ENCODE assay signal across 33 mouse cellular contexts in genomic region chr15:82192617-82193016, GRCm38 (mm10). TPM values are rescaled to one million over a fixed set of nuclear protein-coding genes. Genes with fewer than 3 reads are reported as not detected.
DNase-seq lines count a peak whose midpoint lies in the region; TF ChIP-seq lines count a peak whose summit lies in the region.
"Had no signal": no experiment of that assay in that cellular context is flagged by ENCODE, and none has a peak within 500 bp of the region (broad histone marks: within the 10 kb centered on the region; RNA-seq: fewer than 3 reads in every experiment).

No protein-coding gene starts in this region.

- H3K36me3 ChIP-seq in CH12.LX (replicated peaks in 1 of 2; ENCODE audit: control insufficient read depth in 1 of 2, insufficient read depth in 1 of 2, low read length in 1 of 2) (peaks cover 84 to 100% of the 10 kb centered on the region in 2 experiments), ES-E14 (ENCODE audit: control insufficient read depth, insufficient read depth, low read length, poor library complexity, severe bottlenecking) (peaks cover 62% of the 10 kb centered on the region)

- no peak for TF ChIP-seq RAD21 in CH12.LX (IDR thresholded peaks at IDR 0.05; ENCODE audit: low read depth, low read length)

- in situ Hi-C loops in CH12.LX (cut with MboI; ENCODE audit: low pct_ligation_motif_present, low pct_unique_long_range_greater_than_20kb, low sequenced_read_pairs) = no loop called here
- in situ Hi-C loops in ES-E14 (cut with MboI; ENCODE audit: low sequenced_read_pairs in 2 of 2, unreplicated experiment in 2 of 2) = no loop called here

- no peak overlapping the region for H3K4me2 ChIP-seq in CH12.LX (ENCODE audit: insufficient read depth, low read depth, poor library complexity, severe bottlenecking)
- H3K4me2 ChIP-seq: embryonic facial prominence, embryonic 15.5 days; heart, embryonic 12.5 days; hindbrain, embryonic 13.5 days; limb, embryonic 12.5 days; lung, embryonic 14.5 days; neural tube, embryonic 12.5 days had no signal

- H3K27ac ChIP-seq in layer of hippocampus, adult 2 months = peak overlapping the region; percentile 56
- H3K27ac ChIP-seq in CH12.LX (ENCODE audit: insufficient read depth, low read depth) (peak overlapping the region; percentile 9; the same call in 1 of the 2 replicates), ES-E14 (ENCODE audit: insufficient read depth, low read depth, low read length, poor library complexity, severe bottlenecking) (peak overlapping the region; percentile 32; the same call in 1 of the 2 replicates)
- H3K27ac ChIP-seq: embryonic facial prominence, embryonic 15.5 days; gastrocnemius, adult 2 months; heart, adult 2 months; hindbrain, embryonic 13.5 days; limb, embryonic 12.5 days; neural tube, embryonic 12.5 days had no signal

- no peaks in the 10 kb centered on the region for H3K4me1 ChIP-seq in CH12.LX (ENCODE audit: control insufficient read depth in 1 of 2, insufficient read depth in 2 of 2)
- H3K4me1 ChIP-seq in ES-E14 (ENCODE audit: control insufficient read depth in 2 of 2, insufficient read depth in 2 of 2, low read length in 2 of 2, poor library complexity in 1 of 2) = peaks cover 2 to 10% of the 10 kb centered on the region in 2 experiments
- H3K4me1 ChIP-seq: embryonic facial prominence, embryonic 15.5 days; hindbrain, embryonic 13.5 days; limb, embryonic 12.5 days; neural tube, embryonic 12.5 days had no signal

- H3K27me3 ChIP-seq in CH12.LX (replicated peaks) = no peaks in the 10 kb centered on the region
- H3K27me3 ChIP-seq: embryonic facial prominence, embryonic 15.5 days; hindbrain, embryonic 13.5 days; limb, embryonic 12.5 days; neural tube, embryonic 12.5 days; Patski had no signal

- H3K9me3 ChIP-seq in CH12.LX (replicated peaks; ENCODE audit: low read length) (peaks cover 2% of the 10 kb centered on the region), ES-E14 (ENCODE audit: control insufficient read depth, insufficient read depth, low read depth, low read length) (no peaks in the 10 kb centered on the region)
- H3K9me3 ChIP-seq: embryonic facial prominence, embryonic 15.5 days; G1E; heart, embryonic 12.5 days; hindbrain, embryonic 13.5 days; limb, embryonic 12.5 days; neural tube, embryonic 12.5 days had no signal

- dilution Hi-C loops in CH12.LX (cut with MboI; ENCODE audit: extremely low pct_ligation_motif_present, extremely low pct_unique_long_range_greater_than_20kb, low sequenced_read_pairs) = no loop called here

- peaks cover 8% of the 10 kb centered on the region for H3K79me2 ChIP-seq in CH12.LX (replicated peaks; ENCODE audit: control insufficient read depth, extremely low read depth, insufficient read depth, poor library complexity, severe bottlenecking)

- no peak overlapping the region for H3K9ac ChIP-seq in CH12.LX (ENCODE audit: insufficient read depth, low read depth)
- H3K9ac ChIP-seq in ES-E14 (ENCODE audit: insufficient read depth, low read depth, low read length, poor library complexity, severe bottlenecking) = peak overlapping the region; percentile 14; the same call in 1 of the 2 replicates
- H3K9ac ChIP-seq: embryonic facial prominence, embryonic 15.5 days; heart, embryonic 12.5 days; hindbrain, embryonic 13.5 days; limb, embryonic 12.5 days; lung, embryonic 14.5 days; neural tube, embryonic 12.5 days had no signal

- TF ChIP-seq POLR2A in CH12.LX (IDR thresholded peaks at IDR 0.05; ENCODE audit: low read depth, low read length) = no peak

- intact Hi-C loops in left cerebral cortex, postnatal 36 days (cut with DNase I) = no loop called here

- no peak overlapping the region for H3K4me3 ChIP-seq in layer of hippocampus, adult 2 months
- H3K4me3 ChIP-seq in CH12.LX (replicated peaks in 1 of 3; ENCODE audit: low read depth in 2 of 3, low read length in 2 of 3, poor library complexity in 1 of 3) (no peak overlapping the region), ES-E14 (ENCODE audit: insufficient read depth in 1 of 2, low read depth in 1 of 2, low read length in 2 of 2, poor library complexity in 1 of 2, severe bottlenecking in 1 of 2) (no peak overlapping the region)
- H3K4me3 ChIP-seq: embryonic facial prominence, embryonic 15.5 days; gastrocnemius, adult 2 months; heart, adult 2 months; heart, embryonic 12.5 days; hindbrain, embryonic 13.5 days; limb, embryonic 12.5 days; neural tube, embryonic 12.5 days had no signal

- TF ChIP-seq EP300 in CH12.LX (IDR thresholded peaks at IDR 0.05; ENCODE audit: low read length) = no peak

- no peak for DNase-seq in layer of hippocampus, adult 2 months (ENCODE audit: low spot score in 2 of 2)
- DNase-seq in layer of hippocampus, adult 8-10 months (ENCODE audit: low spot score in 2 of 2) = no peak
- DNase-seq in CH12.LX (ENCODE audit: extremely low read depth) (no peak), ES-E14 (ENCODE audit: low read depth, low spot score) (no peak)
- peak; percentile 80 for DNase-seq in retina, embryonic 14.5 days (ENCODE audit: low spot score)
- DNase-seq in gastrocnemius, postnatal 10 days = no peak
- DNase-seq in left cerebral cortex, postnatal 36 days (ENCODE audit: low spot score in 2 of 2) = no peak
- DNase-seq: adrenal gland, postnatal 10 days; cerebellum, adult 11 months; cerebellum, adult 9-10 months; embryo, embryonic 11 days; gastrocnemius, adult 2 months; heart, adult 2 months; heart, postnatal 4 days; kidney, adult 18-20 months; kidney, postnatal 36 days; lung, embryonic 14.5 days; lung, postnatal 14 days; thymus, postnatal 4 days had no signal

- TF ChIP-seq CTCF in layer of hippocampus, adult 2 months (conservative IDR thresholded peaks at IDR 0.05) = no peak
- TF ChIP-seq CTCF in CH12.LX (conservative IDR thresholded peaks at IDR 0.05 in 1 of 2, IDR thresholded peaks at IDR 0.05 in 1 of 2; ENCODE audit: low read depth in 2 of 2, low read length in 2 of 2) = no peak

TF ChIP-seq in CH12.LX, 34 proteins besides CTCF, POLR2A, EP300 and RAD21:
- no peak for TF ChIP-seq MYC (IDR thresholded peaks at IDR 0.05; ENCODE audit: low read depth, low read length)
TF ChIP-seq in CH12.LX: peak in this region for 0.

TF ChIP-seq in ES-E14, 5 proteins besides CTCF, POLR2A, EP300 and RAD21:
- no peak for TF ChIP-seq ZNF384 (IDR thresholded peaks at IDR 0.05; ENCODE audit: low read depth, low read length)
- no peak for TF ChIP-seq HCFC1 (IDR thresholded peaks at IDR 0.05; ENCODE audit: borderline replicate concordance, insufficient read depth, low read length)
- TF ChIP-seq ZC3H11A (IDR thresholded peaks at IDR 0.05; ENCODE audit: borderline replicate concordance, low read depth, low read length) = no peak
- no peak for TF ChIP-seq CHD2 (IDR thresholded peaks at IDR 0.05; ENCODE audit: low read depth, low read length)
- TF ChIP-seq MAFK (IDR thresholded peaks at IDR 0.05; ENCODE audit: insufficient read depth, low read depth, low read length) = no peak

RNA-seq across cellular contexts. Expression of gene Shisa8, which starts 20.0 kb away (rescaled TPM):
- total RNA-seq in layer of hippocampus, adult 2 months (2021) = 1 to 10 TPM in 1 of 2 experiments, under 1 TPM in 1; 0.95 to 1.2 TPM
- 1 to 10 TPM; 1.6 to 3.5 (median 2.0) TPM for total RNA-seq in layer of hippocampus, adult 8-10 months (2022)
- total RNA-seq in CH12.LX (2012; rRNA removed) (152 and 159 TPM in 2 replicates), CH12.LX (2014; rRNA removed) (94.6 and 103 TPM in 2 replicates), ES-E14 (2012; rRNA removed) (4.1 and 4.3 TPM in 2 replicates)
- 64.2 and 83.4 TPM in 2 replicates for polyA plus RNA-seq in CH12.LX (2012; ENCODE audit: insufficient read length, low read depth)
- total RNA-seq in gastrocnemius, postnatal 10 days (2021) = not detected
- 1 to 10 TPM; 3.6 to 4.7 TPM for total RNA-seq in left cerebral cortex, postnatal 36 days (2021)
- total RNA-seq: gastrocnemius, adult 2 months had no signal
- polyA plus RNA-seq: CD4-positive, CD25-positive, alpha-beta regulatory T cell, adult 4 months; G1E; inflammation-experienced regulatory T-cells, adult 6 months had no signal

RNA-seq across cellular contexts. Expression of gene Tnfrsf13c, which starts 31.6 kb away (rescaled TPM):
- total RNA-seq in layer of hippocampus, adult 2 months (2021) = under 1 TPM; 0.54 to 0.79 TPM
- under 1 TPM in 2 of 4 experiments, not detected in 2; 0.69 to 0.80 TPM for total RNA-seq in layer of hippocampus, adult 8-10 months (2022)
- total RNA-seq in CH12.LX (2012; rRNA removed) = 287 and 334 TPM in 2 replicates
- total RNA-seq in CH12.LX (2014; rRNA removed) = 188 and 204 TPM in 2 replicates
- 219 and 257 TPM in 2 replicates for polyA plus RNA-seq in CH12.LX (2012; ENCODE audit: insufficient read length, low read depth)
- 1.7 and 2.3 TPM in 2 replicates for total RNA-seq in ES-E14 (2012; rRNA removed)
- total RNA-seq in gastrocnemius, postnatal 10 days (2021) = under 1 TPM; 0.45 to 0.52 TPM
- 1 to 10 TPM in 1 of 2 experiments, under 1 TPM in 1; 0.22 to 1.1 TPM for total RNA-seq in left cerebral cortex, postnatal 36 days (2021)
- total RNA-seq: gastrocnemius, adult 2 months had no signal
- polyA plus RNA-seq: heart, embryonic 12.5 days; heart, postnatal 0 days; hindbrain, embryonic 13.5 days; limb, embryonic 12.5 days; lung, embryonic 14.5 days had no signal

RNA-seq across cellular contexts. Expression of gene Srebf2, which starts 45.6 kb away (rescaled TPM):
- 100 to 1,000 TPM; 162 to 165 TPM for total RNA-seq in layer of hippocampus, adult 2 months (2021)
- 100 to 1,000 TPM; 175 to 214 (median 189) TPM for total RNA-seq in layer of hippocampus, adult 8-10 months (2022)
- total RNA-seq in CH12.LX (2012; rRNA removed) = 130 and 159 TPM in 2 replicates
- total RNA-seq in CH12.LX (2014; rRNA removed) = 77.6 and 94.3 TPM in 2 replicates
- polyA plus RNA-seq in CH12.LX (2012; ENCODE audit: insufficient read length, low read depth) = 214 and 253 TPM in 2 replicates
- 173 and 211 TPM in 2 replicates for total RNA-seq in ES-E14 (2012; rRNA removed)
- total RNA-seq in gastrocnemius, postnatal 10 days (2021) = 10 to 100 TPM; 37.0 to 42.8 TPM
- total RNA-seq in left cerebral cortex, postnatal 36 days (2021) = 100 to 1,000 TPM; 183 to 198 TPM

RNA-seq across cellular contexts. Expression of gene Cenpm, which starts 51.9 kb away (rescaled TPM):
- 1 to 10 TPM; 2.5 TPM for total RNA-seq in layer of hippocampus, adult 2 months (2021)
- 1 to 10 TPM; 2.6 to 4.8 (median 4.4) TPM for total RNA-seq in layer of hippocampus, adult 8-10 months (2022)
- total RNA-seq in CH12.LX (2012; rRNA removed) (31.5 and 34.2 TPM in 2 replicates), CH12.LX (2014; rRNA removed) (17.1 and 22.8 TPM in 2 replicates), ES-E14 (2012; rRNA removed) (58.2 and 80.0 TPM in 2 replicates)
- 39.6 and 44.0 TPM in 2 replicates for polyA plus RNA-seq in CH12.LX (2012; ENCODE audit: insufficient read length, low read depth)
- 1 to 10 TPM; 4.2 to 7.0 TPM for total RNA-seq in gastrocnemius, postnatal 10 days (2021)
- total RNA-seq in left cerebral cortex, postnatal 36 days (2021) = 1 to 10 TPM; 3.1 to 4.1 TPM
- total RNA-seq: gastrocnemius, adult 2 months had no signal

RNA-seq across cellular contexts. Expression of gene 1500009C09Rik, which starts 59.6 kb away (rescaled TPM):
- 100 to 1,000 TPM; 105 to 108 TPM for total RNA-seq in layer of hippocampus, adult 2 months (2021)
- 100 to 1,000 TPM in 3 of 4 experiments, 10 to 100 TPM in 1; 91.7 to 112 (median 104) TPM for total RNA-seq in layer of hippocampus, adult 8-10 months (2022)
- total RNA-seq in CH12.LX (2012; rRNA removed) (not detected in 2 replicates), CH12.LX (2014; rRNA removed) (not detected in 2 replicates), ES-E14 (2012; rRNA removed) (1.0 and 1.2 TPM in 2 replicates)
- polyA plus RNA-seq in CH12.LX (2012; ENCODE audit: insufficient read length, low read depth) = not detected in 2 replicates
- total RNA-seq in gastrocnemius, postnatal 10 days (2021) = not detected
- 100 to 1,000 TPM in 1 of 2 experiments, 10 to 100 TPM in 1; 97.8 to 105 TPM for total RNA-seq in left cerebral cortex, postnatal 36 days (2021)
- total RNA-seq: G1E; gastrocnemius, adult 2 months; gastrocnemius, postnatal 4 days; heart, adult 2 months; heart, postnatal 4 days had no signal
- polyA plus RNA-seq: CD4-positive, CD25-positive, alpha-beta regulatory T cell, adult 4 months; embryonic facial prominence, embryonic 15.5 days; G1E; heart, embryonic 12.5 days; heart, postnatal 0 days; inflammation-experienced regulatory T-cells, adult 6 months; kidney, embryonic 16.5 days; limb, embryonic 12.5 days; liver, adult 2 months; lung, embryonic 14.5 days; Patski; thymus, postnatal 0 days had no signal

Comparison
In these comparisons a context has a peak if more than half of its experiments do, and no peak if none do; other contexts are left out.
1. RNA of gene Shisa8, which starts 20.0 kb away (total RNA-seq): 94.6 to 159 TPM in CH12.LX; 3.6 to 4.7 TPM in left cerebral cortex, postnatal 36 days, 4.1 to 4.3 TPM in ES-E14, 1.6 to 3.5 TPM in layer of hippocampus, adult 8-10 months, 0.95 to 1.2 TPM in layer of hippocampus, adult 2 months and not detected in gastrocnemius, postnatal 10 days; every median in the first group is over 10 times any median in the second.
2. RNA of gene Tnfrsf13c, which starts 31.6 kb away (total RNA-seq): 188 to 334 TPM in CH12.LX; 1.7 to 2.3 TPM in ES-E14, 0.22 to 1.1 TPM in left cerebral cortex, postnatal 36 days, 0.54 to 0.79 TPM in layer of hippocampus, adult 2 months, 0.69 to 0.80 TPM in layer of hippocampus, adult 8-10 months and 0.45 to 0.52 TPM in gastrocnemius, postnatal 10 days; every median in the first group is over 10 times any median in the second.
3. Peak in every context shown above with its lines, with median percentiles within 50 percentile points of each other: H3K27ac ChIP-seq.